Mouse (Mus musculus) C2C12 (cell line): Measurements from ENCODE around the gene Pcgf6.

Source experiments
- CEBPB ChIP-seq: IDR thresholded peaks from one replicate; pipeline ENCODE4 v1.6.1; 2011; ENCODE audit warnings: low read depth, mild to moderate bottlenecking, control low read depth, moderate library complexity
- CTCF ChIP-seq: IDR thresholded peaks from one replicate; pipeline ENCODE4 v1.5.1; 2011; ENCODE audit not compliant: control insufficient read depth, insufficient read depth, insufficient read length
- FOSL1 ChIP-seq: IDR thresholded peaks from one replicate; pipeline ENCODE4 v1.8.0; 2011; ENCODE audit warnings: mild to moderate bottlenecking, low read length; ENCODE audit not compliant: poor library complexity, insufficient read depth, severe bottlenecking
- MAX ChIP-seq: IDR thresholded peaks from one replicate; pipeline ENCODE4 v1.6.1; 2011; ENCODE audit warnings: mild to moderate bottlenecking, control low read depth
- MYOD1 ChIP-seq: IDR thresholded peaks from one replicate; pipeline ENCODE4 v1.6.1; 2011; ENCODE audit warnings: low read depth; ENCODE audit not compliant: control insufficient read depth, insufficient read length
- MYOG ChIP-seq: IDR thresholded peaks from one replicate; pipeline ENCODE4 v1.6.1; 2011; ENCODE audit not compliant: control insufficient read depth, insufficient read length; ENCODE audit errors: extremely low read depth

DNA sequence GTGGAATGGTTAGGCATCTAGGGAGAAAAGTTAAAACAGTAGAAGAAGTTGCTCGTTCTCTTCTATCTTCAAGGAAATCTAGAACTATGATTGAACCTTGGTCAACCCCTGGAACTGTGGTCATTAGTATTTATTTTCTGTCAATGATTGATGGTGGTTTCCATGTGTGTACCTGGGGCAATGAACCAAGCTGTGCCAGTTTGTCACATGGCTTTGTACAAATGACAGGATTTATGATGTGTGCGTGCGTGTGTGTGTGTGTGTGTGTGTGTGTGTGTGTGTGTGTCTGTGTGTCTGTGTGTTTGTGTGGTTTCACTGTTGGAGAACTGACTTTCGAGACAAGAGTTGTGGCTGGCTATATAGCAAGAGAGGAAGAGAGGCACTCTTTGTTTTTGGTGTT, 2.8 kb upstream of the Pcgf6 start:
- no peak for TF ChIP-seq CTCF
- no peak for TF ChIP-seq MAX
- TF ChIP-seq MYOG: no peak
- TF ChIP-seq MYOD1: no peak
- TF ChIP-seq FOSL1: no peak
- TF ChIP-seq CEBPB: no peak
